Comparison of ENCODE assay signal across 7 mouse cellular contexts in the genomic region with DNA sequence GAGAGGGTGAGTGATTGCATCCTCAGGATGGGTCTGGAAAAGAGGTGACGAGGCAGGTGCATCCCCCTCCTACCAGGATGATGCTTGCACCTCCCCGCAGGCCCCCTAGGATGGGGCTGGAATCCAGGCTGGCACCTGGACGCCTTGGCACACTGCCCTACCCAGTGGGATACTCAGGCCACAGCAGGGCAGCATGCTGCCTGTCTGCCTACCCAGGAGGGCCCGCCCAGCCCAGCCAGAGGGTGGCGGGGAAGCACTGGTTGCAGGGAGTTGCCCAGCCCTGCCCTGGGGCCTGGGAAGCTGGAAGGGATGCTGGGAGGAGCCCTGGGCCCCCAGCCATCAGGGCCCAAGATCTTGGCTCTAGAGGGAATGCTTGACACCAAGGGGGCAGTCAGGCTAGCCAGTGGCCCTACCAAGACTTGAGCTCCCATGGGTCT. TPM values are rescaled to one million over a fixed set of nuclear protein-coding genes. Genes with fewer than 3 reads are reported as not detected.
DNase-seq lines count a peak whose midpoint lies in the region; ATAC-seq lines count a peak whose summit lies in the region.

No protein-coding gene starts in this region.

- H3K27me3 ChIP-seq in heart, embryonic 15.5 days, result no peaks in the 10 kb centered on the region

- peak overlapping the region; percentile 96 for H3K27ac ChIP-seq in heart, embryonic 15.5 days

- peak overlapping the region; percentile 93 for H3K9ac ChIP-seq in heart, embryonic 15.5 days

- H3K9me3 ChIP-seq in heart, embryonic 15.5 days (replicated peaks), result no peaks in the 10 kb centered on the region

- DNase-seq in thymus, postnatal 4 days, result peak; percentile 32
- no peak for DNase-seq in thymus, adult 18-20 months
- peak; percentile 39 to 49 for DNase-seq in cerebellum, postnatal 36 days
- DNase-seq in kidney, postnatal 10 days, result peak; percentile 89
- DNase-seq in embryo, embryonic 11 days, result no peak

- WGBS in heart, embryonic 15.5 days, result 3% methylated on average over 5 of the region's 5 CpGs

- peaks cover 6% of the 10 kb centered on the region for H3K36me3 ChIP-seq in heart, embryonic 15.5 days

- peaks cover 76% of the 10 kb centered on the region for H3K4me1 ChIP-seq in heart, embryonic 15.5 days (replicated peaks)

- ATAC-seq in heart, embryonic 15.5 days (replicated peaks; ENCODE audit: insufficient number of reproducible peaks, insufficient read depth, low FRiP score, low read depth), result no peak
- ATAC-seq in megakaryocyte progenitor cell, adult 5-6 weeks (replicated peaks; ENCODE audit: poor library complexity), result 0 out of 2 replicates have a peak, but pooled peaks have one; percentile 13

- peak overlapping the region; percentile 92 for H3K4me3 ChIP-seq in heart, embryonic 15.5 days

- peak overlapping the region; percentile 76 for H3K4me2 ChIP-seq in heart, embryonic 15.5 days

RNA-seq across cellular contexts. Expression of a gene that starts 1.0 kb away (rescaled TPM):
- 17.7 and 17.9 TPM in 2 replicates for polyA plus RNA-seq in heart, embryonic 15.5 days (2015; fragmentation: Nextera tagmentation; extraction: Ambion mirVana)
- 1.1 and 1.5 TPM in 2 replicates for total RNA-seq in megakaryocyte progenitor cell, adult 5-6 weeks (2015)
- 0.64 and 1.1 TPM in 2 replicates for total RNA-seq in megakaryocyte progenitor cell, adult 5-6 weeks (2017)

RNA-seq across cellular contexts. Expression of a gene that starts 29.2 kb away (rescaled TPM):
- 118 and 125 TPM in 2 replicates for polyA plus RNA-seq in heart, embryonic 15.5 days (2015; fragmentation: Nextera tagmentation; extraction: Ambion mirVana)
- total RNA-seq in megakaryocyte progenitor cell, adult 5-6 weeks (2015), result 74.0 and 86.1 TPM in 2 replicates
- 19.1 and 35.2 TPM in 2 replicates for total RNA-seq in megakaryocyte progenitor cell, adult 5-6 weeks (2017)

RNA-seq across cellular contexts. Expression of a gene that starts 35.9 kb away (rescaled TPM):
- 5.6 and 7.1 TPM in 2 replicates for polyA plus RNA-seq in heart, embryonic 15.5 days (2015; fragmentation: Nextera tagmentation; extraction: Ambion mirVana)
- total RNA-seq in megakaryocyte progenitor cell, adult 5-6 weeks (2015), result 37.1 and 41.2 TPM in 2 replicates
- total RNA-seq in megakaryocyte progenitor cell, adult 5-6 weeks (2017), result 42.0 and 53.9 TPM in 2 replicates

RNA-seq across cellular contexts. Expression of a gene that starts 44.2 kb away (rescaled TPM):
- 14.7 and 20.7 TPM in 2 replicates for polyA plus RNA-seq in heart, embryonic 15.5 days (2015; fragmentation: Nextera tagmentation; extraction: Ambion mirVana)
- 0.07 and 0.49 TPM in 2 replicates for total RNA-seq in megakaryocyte progenitor cell, adult 5-6 weeks (2015)
- 0.17 and 0.34 TPM in 2 replicates for total RNA-seq in megakaryocyte progenitor cell, adult 5-6 weeks (2017)

RNA-seq across cellular contexts. Expression of a gene that starts 44.2 kb away (rescaled TPM):
- 78.3 and 79.6 TPM in 2 replicates for polyA plus RNA-seq in heart, embryonic 15.5 days (2015; fragmentation: Nextera tagmentation; extraction: Ambion mirVana)
- 24.6 and 26.3 TPM in 2 replicates for total RNA-seq in megakaryocyte progenitor cell, adult 5-6 weeks (2015)
- total RNA-seq in megakaryocyte progenitor cell, adult 5-6 weeks (2017), result 59.5 and 71.1 TPM in 2 replicates

Comparison
In these comparisons a context has a peak if more than half of its experiments do, and no peak if none do; other contexts are left out.
1. DNase-seq: peak in thymus, postnatal 4 days (single experiment), cerebellum, postnatal 36 days (2 of 2) and kidney, postnatal 10 days (single experiment); none in thymus, adult 18-20 months (0 of 2) and embryo, embryonic 11 days (single experiment).